Mouse (Mus musculus) midbrain, embryonic 15.5 days (tissue): ENCODE results near the gene Snapin. TPM values are rescaled to one million over a fixed set of nuclear protein-coding genes. Genes with fewer than 3 reads are reported as not detected.

ENCODE experiments used
- ATAC-seq: fragments of 200-750 bp; cut with Nextera tagmentation; replicated peaks from 2 replicates; pipeline ENCODE4 v1.8.0; 2017; ENCODE audit warnings: moderate TSS enrichment
- H3K27ac ChIP-seq: fragments of 300-500 bp; sonication (generic); 2 replicates; pipeline ENCODE4 v1.5.1; 2015; ENCODE audit warnings: mild to moderate bottlenecking, inconsistent platforms
- H3K27me3 ChIP-seq: fragments of 300-500 bp; sonication (generic); replicated peaks from 2 replicates; pipeline ENCODE4 v1.6.1; 2015; ENCODE audit warnings: inconsistent platforms
- H3K36me3 ChIP-seq: fragments of 300-500 bp; sonication (generic); replicated peaks from 2 replicates; pipeline ENCODE4 v1.6.1; 2015; ENCODE audit warnings: inconsistent platforms
- H3K4me1 ChIP-seq: fragments of 300-500 bp; sonication (generic); 2 replicates; pipeline ENCODE4 v1.6.1; 2015; ENCODE audit warnings: inconsistent platforms
- H3K4me2 ChIP-seq: fragments of 300-500 bp; sonication (generic); 2 replicates; pipeline ENCODE4 v1.6.1; 2015; ENCODE audit warnings: inconsistent platforms, mild to moderate bottlenecking, moderate library complexity
- H3K4me3 ChIP-seq: fragments of 300-500 bp; sonication (generic); 2 replicates; pipeline ENCODE4 v1.5.1; 2015; ENCODE audit warnings: mild to moderate bottlenecking, inconsistent platforms
- H3K9ac ChIP-seq: fragments of 300-500 bp; sonication (generic); 2 replicates; pipeline ENCODE4 v1.6.1; 2015; ENCODE audit warnings: mild to moderate bottlenecking, inconsistent platforms
- H3K9me3 ChIP-seq: fragments of 300-500 bp; sonication (generic); 2 replicates; pipeline ENCODE4 v1.6.1; 2016; ENCODE audit warnings: inconsistent platforms
- WGBS: fragments of 180-500 bp; shearing (Covaris S2); methylation state at CpG from one replicate; pipeline ENCODE4 v1.1.7; 2015; ENCODE audit warnings: mixed read lengths; 5-methylcytosine and 5-hydroxymethylcytosine counted together
- polyA plus RNA-seq: library from polyadenylated mRNA; unstranded; fragments of >200 nt; fragmentation: Nextera tagmentation; extraction: Ambion mirVana; gene quantifications from 2 replicates; pipeline ENCODE4 v1.2.1, GENCODE M21; 2015

Snapin gene
- 83.4 and 89.2 TPM in 2 replicates for polyA plus RNA-seq

DNA sequence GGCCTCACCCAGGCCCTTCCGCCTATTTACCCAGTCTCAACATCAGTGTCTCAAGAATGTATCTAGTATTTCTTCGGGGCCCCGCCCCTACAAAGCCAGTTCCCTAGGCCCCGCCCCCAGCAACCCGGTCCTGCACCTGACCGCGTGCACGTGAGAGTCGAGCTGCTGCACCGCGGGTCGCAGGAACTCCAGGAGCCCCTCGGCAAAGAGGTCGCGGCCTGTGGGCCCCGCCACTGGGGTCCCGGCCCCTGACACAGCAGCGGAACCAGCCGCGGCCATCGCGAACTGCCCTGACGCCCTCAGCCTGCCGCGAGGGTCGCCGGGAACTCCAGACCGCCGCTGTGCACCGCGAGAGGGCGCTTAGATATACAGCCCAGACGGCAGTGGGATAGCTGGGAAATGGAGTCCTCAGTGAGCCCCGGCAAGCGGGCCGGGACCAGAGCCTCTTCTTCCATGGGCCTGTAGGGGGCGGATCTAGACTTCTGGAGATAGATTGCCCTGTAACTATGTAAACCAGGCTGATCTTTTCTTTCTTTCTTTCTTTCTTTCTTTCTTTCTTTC is at the start of gene Snapin:
Gene Snapin (minus strand): TSS at position 338 of the 561 bp plus-strand sequence.
- Histone ChIP-seq H3K9ac (peak within 1 kb of the TSS; percentile 71), H3K4me2 (peak within 1 kb of the TSS; percentile 59), H3K4me1 (peaks cover 7% of the 10 kb centered on the region), H3K36me3 (peaks cover 24% of the 10 kb centered on the region), H3K9me3 (no peaks in the 10 kb centered on the region), H3K27me3 (no peaks in the 10 kb centered on the region), H3K27ac (peak within 1 kb of the TSS; percentile 76), H3K4me3 (peak within 1 kb of the TSS; percentile 65)
- ATAC-seq: peak; percentile 98
- under 1% methylated on average over 37 of the region's 37 CpGs for WGBS

- Histone ChIP-seq H3K9me3 (no peaks in the 10 kb centered on the region), H3K9ac (no peak overlapping the region), H3K4me1 (peaks cover 9% of the 10 kb centered on the region), H3K27me3 (no peaks in the 10 kb centered on the region), H3K36me3 (no peaks in the 10 kb centered on the region), H3K4me3 (no peak overlapping the region), H3K27ac (no peak overlapping the region), H3K4me2 (no peak overlapping the region)
- WGBS: 87% methylated on average over 5 of the region's 5 CpGs
- no peak for ATAC-seq
Observed at GRCm38 (mm10) chr3:90537905-90538296, 47.1 kb upstream of the Snapin start.

GRCm38 (mm10) chr3:90537141-90537904 is 46.5 kb upstream of the Snapin start, which contains the start of gene S100a16:
Gene S100a16 (plus strand): TSS chr3:90537254.
- Histone ChIP-seq H3K4me2 (no peak within 1 kb of the TSS), H3K36me3 (no peaks in the 10 kb centered on the region)

DNA sequence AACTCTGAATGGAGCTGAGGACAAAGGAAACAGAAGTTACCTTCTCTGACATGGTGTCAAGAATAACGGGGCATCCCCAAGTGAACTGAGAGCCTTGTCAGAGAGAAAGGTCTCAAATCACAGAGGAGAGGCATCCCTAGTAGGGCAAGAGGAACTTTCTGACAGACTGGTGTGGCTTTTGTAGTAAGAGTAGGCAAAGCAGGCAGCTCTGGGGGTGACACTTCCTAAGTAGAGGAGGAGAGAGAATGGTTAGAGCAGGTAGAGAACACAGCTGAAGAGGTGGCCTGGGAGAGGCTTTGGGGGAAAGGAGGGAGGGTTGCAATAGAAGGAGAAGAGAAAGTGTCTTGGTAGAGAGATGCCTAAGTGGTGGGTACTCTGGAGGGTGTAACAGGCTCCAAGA is 44.6 kb upstream of the Snapin start:
- no peak overlapping the region for H3K4me3 ChIP-seq
- H3K9me3 ChIP-seq: no peaks in the 10 kb centered on the region
- H3K36me3 ChIP-seq: no peaks in the 10 kb centered on the region
- no peaks in the 10 kb centered on the region for H3K27me3 ChIP-seq
- H3K4me1 ChIP-seq: peaks cover under 1% of the 10 kb centered on the region; the same call in 1 of the 2 replicates
- H3K27ac ChIP-seq: no peak overlapping the region
- 66% methylated on average over 1 of the region's 1 CpGs for whole genome bisulfite sequencing
- H3K9ac ChIP-seq: no peak overlapping the region
- ATAC-seq: no peak
- no peak overlapping the region for H3K4me2 ChIP-seq

More at GRCm38 (mm10) chr3:90537141-90537904, 46.5 kb upstream of the Snapin start, which contains the start of gene S100a16:
- Histone ChIP-seq H3K27me3 (no peaks in the 10 kb centered on the region), H3K9ac (no peak within 1 kb of the TSS), H3K9me3 (no peaks in the 10 kb centered on the region), H3K27ac (no peak within 1 kb of the TSS), H3K4me1 (peaks cover 9% of the 10 kb centered on the region), H3K4me3 (no peak within 1 kb of the TSS)
- 50% methylated on average over 10 of the region's 10 CpGs for WGBS
- no peak for ATAC-seq

DNA sequence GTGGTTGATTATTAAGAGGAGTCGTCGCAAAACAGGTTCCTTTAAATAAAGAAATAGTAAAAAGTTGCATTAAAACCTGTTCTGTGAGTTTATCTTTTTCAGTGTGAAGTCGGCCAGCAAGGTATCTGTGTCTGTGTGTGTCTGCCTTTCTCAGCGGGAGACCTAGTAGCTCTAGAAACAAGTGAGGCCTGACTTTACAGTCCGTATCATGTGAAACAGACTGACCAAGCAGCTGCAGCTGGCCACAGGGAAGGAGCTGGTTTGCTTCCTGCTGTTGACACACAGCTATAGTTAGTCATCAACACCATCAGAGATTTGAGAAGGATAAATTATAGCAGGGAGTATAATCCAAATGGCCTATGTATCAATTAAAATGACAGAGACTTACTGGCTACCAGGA is 40.9 kb upstream of the Snapin start:
- no peak overlapping the region for H3K27ac ChIP-seq
- WGBS: 78% methylated on average over 5 of the region's 5 CpGs
- no peak for ATAC-seq
- H3K4me3 ChIP-seq: no peak overlapping the region
- no peaks in the 10 kb centered on the region for H3K9me3 ChIP-seq
- H3K9ac ChIP-seq: no peak overlapping the region
- H3K4me2 ChIP-seq: no peak overlapping the region
- H3K27me3 ChIP-seq: no peaks in the 10 kb centered on the region
- no peaks in the 10 kb centered on the region for H3K36me3 ChIP-seq
- H3K4me1 ChIP-seq: no peaks in the 10 kb centered on the region

DNA sequence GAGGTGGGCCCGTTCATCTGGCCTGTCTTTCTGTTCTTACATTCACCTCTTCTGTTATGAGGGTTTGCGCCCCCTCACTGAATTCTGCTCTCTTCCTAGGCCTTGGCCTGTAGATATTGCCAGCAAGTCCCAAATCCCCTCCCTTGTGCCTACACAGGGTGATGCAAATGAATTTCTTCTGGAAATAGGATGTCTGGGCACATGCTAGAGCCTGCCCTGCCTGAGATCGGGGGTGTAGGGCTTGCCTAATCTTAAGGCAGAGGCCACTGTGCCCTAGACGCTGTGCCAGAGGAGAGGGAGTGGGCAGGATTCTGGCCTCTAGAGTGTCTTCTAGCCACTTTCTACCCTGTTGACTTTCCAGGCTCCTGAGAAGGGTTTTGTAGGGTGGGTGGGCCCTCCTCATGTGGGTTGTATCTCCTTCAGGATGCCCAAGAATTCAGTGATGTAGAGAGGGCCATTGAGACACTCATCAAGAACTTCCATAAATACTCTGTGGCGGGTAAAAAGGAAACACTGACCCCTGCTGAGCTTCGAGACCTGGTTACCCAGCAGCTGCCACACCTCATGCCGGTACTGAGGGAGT is 36.5 kb upstream of the Snapin start:
- H3K4me2 ChIP-seq: no peak overlapping the region
- H3K4me1 ChIP-seq: no peaks in the 10 kb centered on the region
- H3K9me3 ChIP-seq: no peaks in the 10 kb centered on the region
- H3K9ac ChIP-seq: no peak overlapping the region
- WGBS: 86% methylated on average over 7 of the region's 7 CpGs
- no peak for ATAC-seq
- no peak overlapping the region for H3K4me3 ChIP-seq
- no peaks in the 10 kb centered on the region for H3K27me3 ChIP-seq
- H3K27ac ChIP-seq: no peak overlapping the region
- H3K36me3 ChIP-seq: no peaks in the 10 kb centered on the region

- Histone ChIP-seq H3K36me3 (no peaks in the 10 kb centered on the region), H3K9ac (no peak within 1 kb of the TSS), H3K27ac (no peak within 1 kb of the TSS), H3K4me1 (no peaks in the 10 kb centered on the region), H3K4me3 (no peak within 1 kb of the TSS), H3K4me2 (no peak within 1 kb of the TSS), H3K27me3 (no peaks in the 10 kb centered on the region), H3K9me3 (no peaks in the 10 kb centered on the region)
- WGBS: 82% methylated on average over 5 of the region's 5 CpGs
- ATAC-seq: no peak
Observed at GRCm38 (mm10) chr3:90526580-90526979, 35.7 kb upstream of the Snapin start, which contains the start of gene S100a14. Gene S100a14 (plus strand): TSS chr3:90526856.

DNA sequence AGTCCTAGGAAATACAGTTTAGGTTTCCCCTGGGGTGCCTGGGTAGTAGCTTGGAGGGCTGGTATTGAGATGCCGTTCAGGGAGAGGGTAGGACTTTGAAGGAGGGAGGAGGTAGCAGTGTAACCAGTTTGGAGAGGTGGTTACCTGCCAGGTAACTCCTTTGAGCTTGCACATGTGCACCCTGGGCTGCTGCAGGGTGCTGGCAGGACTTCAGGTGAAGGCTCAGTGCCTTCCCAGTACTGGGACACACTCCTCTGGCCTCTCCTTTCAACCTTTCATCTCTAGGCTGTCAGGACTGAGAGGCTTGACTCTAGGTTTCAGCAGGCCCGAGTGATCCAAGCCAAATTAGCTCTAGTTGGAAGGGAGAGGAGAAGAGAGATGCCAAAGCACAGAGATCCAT is 35.2 kb upstream of the Snapin start:
- no peaks in the 10 kb centered on the region for H3K4me1 ChIP-seq
- no peaks in the 10 kb centered on the region for H3K27me3 ChIP-seq
- no peak overlapping the region for H3K27ac ChIP-seq
- H3K9me3 ChIP-seq: no peaks in the 10 kb centered on the region
- WGBS: 96% methylated on average over 2 of the region's 2 CpGs
- no peak overlapping the region for H3K4me2 ChIP-seq
- no peak for ATAC-seq
- no peaks in the 10 kb centered on the region for H3K36me3 ChIP-seq
- H3K9ac ChIP-seq: no peak overlapping the region
- H3K4me3 ChIP-seq: no peak overlapping the region

GRCm38 (mm10) chr3:90525421-90525820 is 34.6 kb upstream of the Snapin start:
- H3K9me3 ChIP-seq: no peaks in the 10 kb centered on the region
- no peaks in the 10 kb centered on the region for H3K36me3 ChIP-seq
- no peak overlapping the region for H3K9ac ChIP-seq
- 64% methylated on average over 4 of the region's 4 CpGs for WGBS
- H3K4me3 ChIP-seq: no peak overlapping the region
- no peaks in the 10 kb centered on the region for H3K4me1 ChIP-seq
- no peaks in the 10 kb centered on the region for H3K27me3 ChIP-seq
- H3K27ac ChIP-seq: no peak overlapping the region
- no peak for ATAC-seq
- no peak overlapping the region for H3K4me2 ChIP-seq

DNA sequence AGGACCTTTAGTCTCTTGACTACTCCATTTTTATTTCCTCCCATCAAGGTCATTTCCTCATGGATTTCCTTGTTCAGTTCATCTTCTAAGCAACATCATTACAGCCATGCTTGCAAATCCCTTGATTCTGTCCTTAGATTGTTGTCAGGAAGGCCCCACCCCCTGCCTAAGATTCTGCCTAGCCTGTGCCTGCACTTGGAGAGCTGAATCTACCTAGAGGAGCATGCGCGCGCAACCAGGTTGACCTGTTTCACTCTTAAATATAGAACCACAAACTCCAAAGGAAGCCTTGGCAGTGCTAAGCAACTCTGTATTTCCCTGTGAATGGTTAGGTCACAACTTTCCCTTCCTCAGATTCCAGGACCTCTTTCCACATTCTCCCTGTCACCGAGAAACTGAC is 26.9 kb upstream of the Snapin start:
- Histone ChIP-seq H3K9me3 (no peaks in the 10 kb centered on the region), H3K4me1 (peaks cover 11% of the 10 kb centered on the region), H3K4me3 (no peak overlapping the region), H3K36me3 (no peaks in the 10 kb centered on the region), H3K27me3 (peaks cover 23% of the 10 kb centered on the region), H3K4me2 (no peak overlapping the region), H3K9ac (no peak overlapping the region), H3K27ac (no peak overlapping the region)
- ATAC-seq: no peak
- 85% methylated on average over 4 of the region's 4 CpGs for WGBS

GRCm38 (mm10) chr3:90515789-90516188 is 25.0 kb upstream of the Snapin start:
- Histone ChIP-seq H3K27me3 (peaks cover 28% of the 10 kb centered on the region), H3K4me2 (no peak overlapping the region), H3K36me3 (no peaks in the 10 kb centered on the region), H3K27ac (no peak overlapping the region), H3K4me1 (peaks cover 11% of the 10 kb centered on the region), H3K4me3 (no peak overlapping the region), H3K9me3 (no peaks in the 10 kb centered on the region), H3K9ac (no peak overlapping the region)
- ATAC-seq: no peak
- WGBS: 89% methylated on average over 4 of the region's 4 CpGs

DNA sequence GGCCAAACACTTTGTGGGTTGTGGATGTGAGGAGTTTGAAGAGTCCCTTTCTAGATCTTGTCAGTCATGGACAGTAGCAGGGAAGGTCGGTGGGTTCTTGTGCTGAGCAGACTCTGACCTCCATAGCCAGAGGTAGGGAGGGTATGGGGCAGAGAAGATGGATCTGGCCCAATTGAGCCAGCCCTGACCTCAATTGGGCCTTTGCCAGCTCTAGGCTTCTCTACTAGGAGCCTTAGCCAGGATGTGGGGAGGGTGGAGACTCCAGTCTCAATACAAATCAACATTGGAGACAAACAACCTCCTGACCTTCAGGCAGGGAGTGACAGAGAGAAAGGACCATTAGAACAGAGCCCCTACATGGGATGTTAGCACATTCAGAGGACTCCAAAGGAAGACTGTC is 24.4 kb upstream of the Snapin start:
- Histone ChIP-seq H3K4me1 (peaks cover 11% of the 10 kb centered on the region), H3K9ac (no peak overlapping the region), H3K27me3 (peaks cover 28% of the 10 kb centered on the region), H3K36me3 (no peaks in the 10 kb centered on the region), H3K9me3 (no peaks in the 10 kb centered on the region), H3K4me2 (peak overlapping the region; percentile 60), H3K27ac (no peak overlapping the region), H3K4me3 (peak overlapping the region; percentile 34; the same call in 1 of the 2 replicates)
- 33% methylated on average over 1 of the region's 1 CpGs for WGBS
- no peak for ATAC-seq
